Mouse (Mus musculus): ENCODE data around the gene Klc1. TPM values are rescaled to one million over a fixed set of nuclear protein-coding genes. Genes with fewer than 3 reads are reported as not detected.

The Klc1 gene
- polyA plus RNA-seq, 1 experiment = 44.3 TPM

GRCm38 (mm10) chr12:111829954-111830353, 71.3 kb downstream of the Klc1 start:
- Histone ChIP-seq H3K36me3 (ENCODE audit: control insufficient read depth, insufficient read depth, low read length) (no peaks in the 10 kb centered on the region; the same call in 1 of the 2 replicates), H3K4me1 (ENCODE audit: control insufficient read depth, insufficient read depth, low read length) (no peaks in the 10 kb centered on the region), H3K4me3 (ENCODE audit: insufficient read depth, low read depth, low read length) (no peak overlapping the region), H3K27ac (ENCODE audit: insufficient read depth, low read depth, low read length) (no peak overlapping the region), H3K27me3 (replicated peaks; ENCODE audit: control insufficient read depth, insufficient read depth, low read length) (no peaks in the 10 kb centered on the region)
- DNase-seq = no peak
- WGBS = 87% methylated on average over 9 of the region's 9 CpGs
- TF ChIP-seq POLR2A (IDR thresholded peaks at IDR 0.05; ENCODE audit: low read depth, low read length) = no peak
- TF ChIP-seq CTCF (conservative IDR thresholded peaks at IDR 0.05; ENCODE audit: insufficient read depth, insufficient read length, low read depth, low read length) = no peak

- H3K4me3 ChIP-seq (ENCODE audit: insufficient read depth, low read depth, low read length) = no peak overlapping the region
- no peak overlapping the region for H3K27ac ChIP-seq (ENCODE audit: insufficient read depth, low read depth, low read length)
- no peak for TF ChIP-seq CTCF (conservative IDR thresholded peaks at IDR 0.05; ENCODE audit: insufficient read depth, insufficient read length, low read depth, low read length)
- TF ChIP-seq POLR2A (IDR thresholded peaks at IDR 0.05; ENCODE audit: low read depth, low read length) = no peak
- no peaks in the 10 kb centered on the region; the same call in 1 of the 2 replicates for H3K36me3 ChIP-seq (ENCODE audit: control insufficient read depth, insufficient read depth, low read length)
- H3K27me3 ChIP-seq (replicated peaks; ENCODE audit: control insufficient read depth, insufficient read depth, low read length) = no peaks in the 10 kb centered on the region
- no peak for DNase-seq
- no peaks in the 10 kb centered on the region for H3K4me1 ChIP-seq (ENCODE audit: control insufficient read depth, insufficient read depth, low read length)
- 83% methylated on average over 10 of the region's 10 CpGs for WGBS
Observed at GRCm38 (mm10) chr12:111830375-111830774, 71.7 kb downstream of the Klc1 start.

- WGBS = 84% methylated on average over 5 of the region's 5 CpGs
- no peak overlapping the region for H3K27ac ChIP-seq (ENCODE audit: insufficient read depth, low read depth, low read length)
- H3K4me3 ChIP-seq (ENCODE audit: insufficient read depth, low read depth, low read length) = no peak overlapping the region
- TF ChIP-seq CTCF (conservative IDR thresholded peaks at IDR 0.05; ENCODE audit: insufficient read depth, insufficient read length, low read depth, low read length) (no peak), POLR2A (IDR thresholded peaks at IDR 0.05; ENCODE audit: low read depth, low read length) (no peak)
- no peaks in the 10 kb centered on the region for H3K4me1 ChIP-seq (ENCODE audit: control insufficient read depth, insufficient read depth, low read length)
- no peak for DNase-seq
- H3K27me3 ChIP-seq (replicated peaks; ENCODE audit: control insufficient read depth, insufficient read depth, low read length) = no peaks in the 10 kb centered on the region
- no peaks in the 10 kb centered on the region; the same call in 1 of the 2 replicates for H3K36me3 ChIP-seq (ENCODE audit: control insufficient read depth, insufficient read depth, low read length)
Observed at GRCm38 (mm10) chr12:111832643-111833042, 74.0 kb downstream of the Klc1 start.

- no peaks in the 10 kb centered on the region for H3K27me3 ChIP-seq (replicated peaks; ENCODE audit: control insufficient read depth, insufficient read depth, low read length)
- TF ChIP-seq POLR2A (IDR thresholded peaks at IDR 0.05; ENCODE audit: low read depth, low read length) (no peak), CTCF (conservative IDR thresholded peaks at IDR 0.05; ENCODE audit: insufficient read depth, insufficient read length, low read depth, low read length) (no peak)
- no peak for DNase-seq
- H3K36me3 ChIP-seq (ENCODE audit: control insufficient read depth, insufficient read depth, low read length) = no peaks in the 10 kb centered on the region; the same call in 1 of the 2 replicates
- H3K4me1 ChIP-seq (ENCODE audit: control insufficient read depth, insufficient read depth, low read length) = no peaks in the 10 kb centered on the region
- no peak overlapping the region for H3K27ac ChIP-seq (ENCODE audit: insufficient read depth, low read depth, low read length)
- WGBS = 74% methylated on average over 10 of the region's 10 CpGs
- no peak overlapping the region for H3K4me3 ChIP-seq (ENCODE audit: insufficient read depth, low read depth, low read length)
Observed at GRCm38 (mm10) chr12:111833457-111833856, 74.8 kb downstream of the Klc1 start.

- 80% methylated on average over 15 of the region's 15 CpGs for WGBS
- Histone ChIP-seq H3K27me3 (replicated peaks; ENCODE audit: control insufficient read depth, insufficient read depth, low read length) (no peaks in the 10 kb centered on the region), H3K4me1 (ENCODE audit: control insufficient read depth, insufficient read depth, low read length) (no peaks in the 10 kb centered on the region), H3K4me3 (ENCODE audit: insufficient read depth, low read depth, low read length) (no peak overlapping the region), H3K27ac (ENCODE audit: insufficient read depth, low read depth, low read length) (no peak overlapping the region), H3K36me3 (ENCODE audit: control insufficient read depth, insufficient read depth, low read length) (no peaks in the 10 kb centered on the region; the same call in 1 of the 2 replicates)
- no peak for DNase-seq
- TF ChIP-seq POLR2A (IDR thresholded peaks at IDR 0.05; ENCODE audit: low read depth, low read length) = no peak
- TF ChIP-seq CTCF (conservative IDR thresholded peaks at IDR 0.05; ENCODE audit: insufficient read depth, insufficient read length, low read depth, low read length) = no peak
Observed at GRCm38 (mm10) chr12:111842565-111843433, 84.2 kb downstream of the Klc1 start.

- Histone ChIP-seq H3K27ac (ENCODE audit: insufficient read depth, low read depth, low read length) (no peak overlapping the region), H3K27me3 (replicated peaks; ENCODE audit: control insufficient read depth, insufficient read depth, low read length) (no peaks in the 10 kb centered on the region), H3K4me1 (ENCODE audit: control insufficient read depth, insufficient read depth, low read length) (no peaks in the 10 kb centered on the region), H3K4me3 (ENCODE audit: insufficient read depth, low read depth, low read length) (no peak overlapping the region), H3K36me3 (ENCODE audit: control insufficient read depth, insufficient read depth, low read length) (no peaks in the 10 kb centered on the region; the same call in 1 of the 2 replicates)
- no peak for TF ChIP-seq CTCF (conservative IDR thresholded peaks at IDR 0.05; ENCODE audit: insufficient read depth, insufficient read length, low read depth, low read length)
- no peak for TF ChIP-seq POLR2A (IDR thresholded peaks at IDR 0.05; ENCODE audit: low read depth, low read length)
- WGBS = 46% methylated on average over 2 of the region's 2 CpGs
- DNase-seq = no peak
Observed at GRCm38 (mm10) chr12:111843470-111843869, 84.8 kb downstream of the Klc1 start.

GRCm38 (mm10) chr12:111845953-111846352, 87.3 kb downstream of the Klc1 start:
- no peaks in the 10 kb centered on the region for H3K4me1 ChIP-seq (ENCODE audit: control insufficient read depth, insufficient read depth, low read length)
- no peaks in the 10 kb centered on the region for H3K27me3 ChIP-seq (replicated peaks; ENCODE audit: control insufficient read depth, insufficient read depth, low read length)
- H3K36me3 ChIP-seq (ENCODE audit: control insufficient read depth, insufficient read depth, low read length) = no peaks in the 10 kb centered on the region; the same call in 1 of the 2 replicates
- H3K4me3 ChIP-seq (ENCODE audit: insufficient read depth, low read depth, low read length) = no peak overlapping the region
- TF ChIP-seq POLR2A (IDR thresholded peaks at IDR 0.05; ENCODE audit: low read depth, low read length) (no peak), CTCF (conservative IDR thresholded peaks at IDR 0.05; ENCODE audit: insufficient read depth, insufficient read length, low read depth, low read length) (no peak)
- H3K27ac ChIP-seq (ENCODE audit: insufficient read depth, low read depth, low read length) = no peak overlapping the region
- 96% methylated on average over 4 of the region's 4 CpGs for WGBS
- no peak for DNase-seq

Measured in kidney, adult 2 months (tissue).